Mouse (Mus musculus): ENCODE measurements around the gene Slc39a10.

Slc39a10 gene

DNA sequence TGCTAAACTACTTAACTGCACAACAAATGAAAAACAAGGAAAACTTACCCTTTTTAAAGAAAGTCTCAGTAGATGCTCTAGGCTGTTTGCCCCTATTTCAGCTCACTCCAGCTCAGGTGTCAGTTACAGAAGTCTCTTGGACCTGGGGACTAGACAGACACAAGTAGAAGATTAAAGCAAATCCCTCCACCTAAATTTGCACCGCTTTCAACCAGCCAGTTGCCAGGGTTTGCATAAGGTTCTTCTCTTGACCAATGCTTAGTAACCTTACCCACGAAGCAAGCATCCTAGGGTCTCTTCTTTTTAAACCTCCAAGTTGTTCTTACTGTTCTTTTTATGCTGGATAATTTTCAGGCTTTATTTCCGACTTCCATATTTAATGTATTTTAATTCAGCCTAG, at the start of gene Slc39a10:
TSS of gene Slc39a10 (minus strand) at position 101 of the 400 bp plus-strand sequence.
- no peak for DNase-seq (ENCODE audit: low spot score in 2 of 2)

DNA sequence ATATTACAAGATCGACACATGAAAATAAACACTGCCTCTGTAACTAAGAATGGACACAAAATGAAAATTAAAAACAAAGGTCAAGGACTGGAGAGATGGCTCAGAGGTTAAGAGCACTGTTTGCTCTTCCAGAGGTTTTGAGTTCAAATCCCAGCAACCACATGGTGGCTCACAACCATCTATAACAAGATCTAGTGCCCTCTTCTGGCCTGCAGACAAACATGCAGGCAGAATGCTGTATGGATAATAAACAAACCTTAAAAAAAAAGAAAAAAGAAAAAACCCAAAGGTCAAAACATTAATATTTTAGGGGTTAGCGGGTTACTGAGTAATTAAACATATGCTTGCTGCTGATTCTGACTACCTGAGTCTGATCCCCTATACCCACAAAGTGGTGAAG, 46.6 kb upstream of the Slc39a10 start:
- no peak for DNase-seq (ENCODE audit: low spot score in 2 of 2)

DNA sequence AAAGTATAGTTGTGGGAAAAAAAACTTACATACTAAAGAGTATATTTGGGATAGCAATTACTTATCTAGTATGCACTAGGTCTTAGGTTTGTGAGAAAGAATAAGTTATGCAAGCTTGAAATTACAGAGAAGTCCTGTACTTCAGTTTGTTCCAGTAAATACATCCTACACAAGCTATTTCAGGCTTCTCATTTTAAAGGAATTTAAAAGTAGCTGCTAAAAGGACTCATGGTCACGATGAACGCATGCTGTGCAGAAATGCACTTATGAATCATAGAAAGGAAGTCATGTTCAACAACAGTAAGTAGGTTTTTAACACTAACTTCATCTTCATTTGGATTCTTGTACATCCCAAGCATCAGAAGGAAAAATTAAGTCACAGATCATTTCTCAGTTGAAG, 45.0 kb upstream of the Slc39a10 start:
- no peak for DNase-seq (ENCODE audit: low spot score in 2 of 2)

DNA sequence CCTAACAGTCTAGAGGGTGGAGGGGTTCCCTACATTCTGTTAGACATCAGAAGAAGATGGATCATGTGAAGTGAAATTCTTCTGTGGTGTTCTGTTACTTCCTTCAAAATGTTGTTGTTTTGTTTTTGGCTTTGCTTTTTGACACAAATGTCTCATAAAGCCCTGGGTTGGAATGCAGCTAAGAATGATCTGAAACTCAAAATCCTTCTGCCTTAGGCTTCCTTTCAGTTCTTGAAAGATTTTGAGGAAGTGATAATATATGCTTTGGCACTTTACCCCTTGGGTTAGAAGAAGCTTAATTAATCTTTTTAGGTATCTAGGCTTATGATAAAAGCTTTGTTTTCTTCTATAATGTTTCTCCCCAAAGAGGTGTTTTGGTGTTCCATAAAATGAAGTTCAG, 34.5 kb upstream of the Slc39a10 start:
- DNase-seq (ENCODE audit: low spot score in 2 of 2), result no peak

DNA sequence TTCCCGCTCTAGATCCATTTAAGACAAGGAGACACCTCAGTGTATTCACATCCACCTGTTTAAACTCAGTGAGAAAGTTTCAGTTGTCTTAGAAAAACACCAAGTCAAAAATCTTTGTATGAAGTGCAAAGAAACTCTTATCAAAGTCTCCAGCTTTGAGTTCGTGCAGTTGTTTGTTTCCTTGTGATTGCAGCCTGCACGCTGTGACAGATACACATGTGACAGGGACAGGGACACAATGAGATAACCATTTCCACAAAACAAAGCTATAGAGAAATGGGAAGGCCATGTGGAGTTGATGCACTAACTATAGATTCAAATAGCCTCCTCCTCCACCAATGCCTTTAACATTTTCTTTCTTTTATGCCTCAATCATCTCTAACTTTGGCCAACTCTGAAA, 33.6 kb upstream of the Slc39a10 start:
- DNase-seq (ENCODE audit: low spot score in 2 of 2), result no peak

DNA sequence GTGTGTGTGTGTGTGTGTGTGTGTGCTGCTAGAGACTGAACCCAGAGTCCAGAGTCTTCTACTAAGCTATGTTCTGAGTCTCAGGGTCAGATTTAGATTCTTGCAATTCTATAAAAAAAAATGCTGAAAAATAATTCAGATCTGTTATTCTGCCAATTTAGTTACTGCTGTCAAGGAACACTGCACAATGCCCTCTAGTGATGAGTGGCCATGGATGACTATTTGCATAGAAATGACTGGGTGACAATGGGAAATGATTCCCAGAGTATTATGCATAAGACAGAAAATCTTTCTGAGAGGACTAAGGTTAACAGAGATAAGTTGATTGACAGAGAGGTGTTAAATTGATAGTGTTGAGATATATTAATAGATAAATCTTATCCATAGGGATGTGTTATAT, 32.3 kb upstream of the Slc39a10 start:
- no peak for DNase-seq (ENCODE audit: low spot score in 2 of 2)

DNA sequence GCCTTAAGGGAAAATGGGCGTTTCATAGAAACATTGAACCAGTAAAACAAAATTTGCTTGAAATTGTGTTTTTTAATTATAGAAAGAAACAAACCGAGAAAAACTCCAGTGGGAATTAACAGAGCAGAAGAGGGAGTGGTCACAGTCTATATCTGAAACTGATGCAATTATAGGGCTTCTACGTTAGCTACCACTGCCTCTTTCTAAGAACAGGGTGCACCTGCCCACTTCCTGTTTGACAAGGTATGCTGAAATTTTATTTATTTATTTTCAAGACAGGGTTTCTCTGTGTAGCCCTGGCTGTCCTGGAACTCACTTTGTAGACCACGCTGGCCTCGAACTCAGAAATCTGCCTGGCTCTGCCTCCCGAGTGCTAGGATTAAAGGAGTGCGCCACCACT, 30.3 kb upstream of the Slc39a10 start:
- DNase-seq (ENCODE audit: low spot score in 2 of 2), result no peak

DNA sequence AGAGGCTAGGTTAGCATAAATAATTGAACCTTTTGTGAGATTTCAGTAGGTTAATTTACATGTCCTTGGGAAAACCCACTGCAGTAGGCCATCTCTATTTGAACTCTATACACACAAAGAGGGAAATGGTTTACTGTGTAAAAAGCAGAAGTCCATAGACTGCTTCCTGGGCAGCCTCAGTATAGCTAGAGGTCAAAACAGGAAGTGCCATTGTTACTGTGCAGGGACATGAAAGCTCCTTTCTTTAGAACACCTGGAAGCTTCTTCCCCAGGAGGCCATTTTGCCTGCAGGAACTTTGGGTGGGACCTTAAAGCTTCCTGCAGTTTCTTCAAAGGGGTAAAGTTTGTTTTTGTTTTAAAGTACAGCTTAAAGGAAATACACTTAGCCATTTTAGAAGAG, 29.0 kb upstream of the Slc39a10 start:
- DNase-seq (ENCODE audit: low spot score in 2 of 2), result no peak

DNA sequence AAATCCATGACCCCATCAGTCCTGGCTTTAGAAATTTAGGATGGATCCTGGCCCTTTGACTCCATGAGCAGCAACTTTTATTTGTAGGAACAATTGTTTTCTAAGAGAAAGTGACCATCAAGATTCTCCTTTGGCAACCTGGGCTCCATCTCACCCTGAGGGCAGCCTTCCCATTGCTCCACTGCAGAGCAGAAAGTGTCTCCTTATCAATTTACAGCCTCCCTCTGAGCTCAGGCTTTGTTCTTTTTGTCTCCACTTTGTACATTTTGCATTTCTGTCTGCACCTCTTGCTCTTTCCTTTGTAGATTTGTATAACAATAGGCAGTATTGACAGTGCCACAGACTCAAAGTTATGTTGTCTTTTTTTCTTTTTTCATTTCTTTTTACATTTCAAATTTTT, 23.6 kb upstream of the Slc39a10 start:
- DNase-seq (ENCODE audit: low spot score in 2 of 2), result no peak

DNA sequence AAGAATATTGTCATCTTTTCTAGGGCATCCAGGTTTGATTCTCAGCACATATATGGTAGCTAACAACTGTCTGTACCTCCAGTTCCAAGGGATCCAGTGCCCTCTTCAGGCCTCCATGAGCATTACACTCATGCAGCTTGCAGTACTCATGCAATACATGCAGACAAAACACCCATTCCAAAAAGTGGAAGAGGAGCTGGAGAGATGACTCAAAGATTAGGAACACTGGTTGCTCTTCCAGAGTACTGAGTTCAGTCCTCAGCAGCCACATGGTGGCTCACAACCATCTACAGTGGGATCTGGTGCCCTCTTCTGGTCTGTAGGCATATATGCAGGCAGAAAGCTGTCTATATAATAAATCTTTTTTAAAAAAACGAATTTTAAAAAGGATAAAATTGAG, 21.7 kb upstream of the Slc39a10 start:
- DNase-seq (ENCODE audit: low spot score in 2 of 2), result no peak

DNA sequence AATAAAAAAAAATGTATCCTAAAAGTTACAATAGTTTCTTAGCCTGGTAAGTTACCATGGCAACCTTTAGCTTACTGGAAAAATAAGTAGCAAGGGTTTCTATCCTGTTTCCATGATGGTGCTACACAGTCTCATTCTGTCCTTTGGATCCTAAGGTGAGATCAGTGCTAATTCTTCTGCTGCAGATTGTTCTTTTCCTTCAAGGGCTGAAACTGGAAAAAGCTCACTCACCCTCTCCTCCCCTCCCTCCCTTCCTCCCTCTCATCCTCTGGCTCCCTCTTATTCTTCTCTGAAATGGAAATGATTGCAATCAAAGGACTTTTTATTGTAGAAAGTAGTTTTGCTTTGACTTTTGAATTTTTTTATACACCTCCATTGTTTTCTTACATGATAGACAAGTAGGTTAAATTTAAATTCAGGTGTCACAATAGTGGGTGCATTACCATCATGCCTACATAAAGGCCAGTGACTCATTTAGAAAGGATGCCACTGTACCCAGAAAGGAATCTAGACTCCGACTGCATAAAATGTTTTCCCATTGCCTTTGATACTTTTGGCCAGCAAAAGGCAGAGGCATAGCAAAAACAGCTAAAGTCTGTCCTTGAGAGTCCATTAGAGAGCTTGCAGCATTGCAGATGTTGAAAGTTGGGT, 20.0 kb upstream of the Slc39a10 start:
- DNase-seq (ENCODE audit: low spot score in 2 of 2), result no peak

DNA sequence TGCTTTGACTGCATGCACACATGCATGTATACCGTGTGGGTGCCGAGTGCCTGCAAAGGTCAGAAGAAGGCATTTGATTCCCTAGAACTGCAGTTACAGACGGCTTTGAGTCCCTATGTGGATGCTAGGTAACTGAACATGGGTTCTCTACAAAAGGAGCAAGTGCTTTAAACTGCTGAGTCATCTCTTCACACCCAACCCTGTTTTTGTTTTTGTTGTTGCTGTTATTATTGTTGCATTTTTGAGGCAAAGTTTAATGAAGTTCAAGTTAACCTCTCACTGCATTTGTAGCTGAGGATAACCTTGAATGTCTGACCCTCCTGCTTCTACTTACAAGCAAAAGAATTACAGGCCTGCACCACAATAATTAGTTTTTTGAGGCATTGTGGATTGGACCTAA, 17.5 kb upstream of the Slc39a10 start:
- DNase-seq (ENCODE audit: low spot score in 2 of 2), result no peak

DNA sequence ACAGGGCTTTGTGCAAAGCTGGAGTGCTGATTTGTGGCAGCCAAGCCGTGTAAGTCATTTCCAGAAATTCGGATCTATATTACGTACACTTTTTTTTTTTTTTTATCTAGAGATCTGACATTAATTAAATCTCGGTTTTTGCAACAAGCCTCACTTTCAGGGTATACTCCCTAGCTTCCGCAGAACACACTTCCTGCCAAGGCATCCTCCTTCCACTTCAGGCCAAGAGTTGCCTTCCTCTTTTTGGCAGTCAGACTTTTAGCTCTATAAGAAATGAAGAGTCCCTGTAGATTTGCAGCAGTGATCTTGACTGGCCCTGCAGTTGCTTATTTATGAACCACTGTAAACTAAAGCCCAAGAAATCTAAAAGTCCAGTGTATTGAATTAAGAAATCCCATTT, 13.1 kb upstream of the Slc39a10 start:
- DNase-seq (ENCODE audit: low spot score in 2 of 2), result no peak

DNA sequence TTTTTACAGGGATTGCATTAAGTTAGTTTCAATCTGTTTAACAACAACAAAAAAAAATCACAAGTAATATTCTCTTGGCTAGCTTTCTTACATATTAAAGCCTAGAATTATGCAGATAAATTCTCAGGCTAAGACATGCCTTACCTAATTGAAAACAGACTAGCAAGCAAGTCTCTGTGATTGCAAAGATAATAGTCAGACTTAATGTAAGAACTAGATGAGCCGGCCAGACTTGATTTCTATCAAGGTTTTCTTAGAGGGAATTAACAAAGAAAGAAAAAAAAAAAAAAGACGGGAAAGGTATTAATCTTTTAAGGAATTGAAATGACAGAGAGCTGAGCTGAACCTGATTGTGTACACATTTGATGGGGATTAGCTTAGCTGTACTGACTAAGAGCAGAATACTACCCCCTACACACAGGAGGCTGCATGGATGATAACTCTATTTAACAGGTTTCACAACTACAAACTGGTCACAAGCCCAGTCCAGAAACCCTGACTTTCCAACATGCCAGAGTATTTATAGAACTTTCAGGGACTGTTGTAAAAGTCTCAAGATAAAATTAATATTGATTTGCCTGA, 9.5 kb upstream of the Slc39a10 start:
- no peak for DNase-seq (ENCODE audit: low spot score in 2 of 2)

DNA sequence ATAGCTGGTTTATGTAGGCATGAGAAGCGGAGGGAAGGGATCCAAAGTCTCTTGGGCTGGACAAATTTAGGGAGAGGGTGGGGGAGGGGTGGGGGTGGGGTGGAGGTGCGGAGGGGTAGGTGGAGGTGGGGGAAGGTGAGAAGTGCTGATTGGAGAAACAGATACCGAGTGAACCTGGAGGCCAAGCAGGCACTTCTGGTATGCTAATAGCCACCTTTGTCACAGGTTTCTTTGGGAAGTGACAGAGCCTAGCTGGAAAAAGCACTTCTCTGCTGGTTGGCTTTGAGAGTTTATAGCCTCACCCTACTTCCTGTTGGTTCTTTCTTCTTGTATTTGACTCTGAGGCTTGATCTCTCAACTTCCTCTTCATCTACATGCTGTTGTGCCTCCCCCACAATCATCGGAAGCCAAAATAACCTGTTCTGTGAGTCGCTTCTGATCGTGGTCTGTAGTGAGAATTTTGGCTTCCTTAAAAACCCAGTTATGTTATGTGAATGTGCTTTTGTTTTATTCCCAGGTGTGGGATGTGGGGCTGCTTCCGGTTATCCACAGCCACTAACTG, 1.7 kb upstream of the Slc39a10 start:
- no peak for DNase-seq (ENCODE audit: low spot score in 2 of 2)

DNA sequence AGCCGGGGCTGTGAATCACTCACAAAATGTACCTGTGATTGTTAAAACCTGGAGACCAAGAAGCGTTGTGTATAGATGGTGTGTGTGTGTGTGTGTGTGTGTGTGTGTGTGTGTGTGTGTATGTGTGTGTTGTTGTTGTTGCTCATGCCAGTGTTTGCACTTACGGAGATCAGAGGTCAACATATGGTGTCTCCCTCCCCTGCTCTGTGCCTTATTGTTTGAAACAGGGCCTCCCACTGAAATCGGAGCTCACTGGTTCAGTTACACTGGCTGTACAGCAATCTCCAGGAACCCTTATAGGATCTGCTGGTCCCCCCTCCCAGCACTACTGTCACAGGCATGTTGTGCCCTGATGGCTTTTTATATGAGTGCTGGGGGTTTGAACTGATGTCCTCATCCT, 3.9 kb downstream of the Slc39a10 start:
- no peak for DNase-seq (ENCODE audit: low spot score in 2 of 2)

DNA sequence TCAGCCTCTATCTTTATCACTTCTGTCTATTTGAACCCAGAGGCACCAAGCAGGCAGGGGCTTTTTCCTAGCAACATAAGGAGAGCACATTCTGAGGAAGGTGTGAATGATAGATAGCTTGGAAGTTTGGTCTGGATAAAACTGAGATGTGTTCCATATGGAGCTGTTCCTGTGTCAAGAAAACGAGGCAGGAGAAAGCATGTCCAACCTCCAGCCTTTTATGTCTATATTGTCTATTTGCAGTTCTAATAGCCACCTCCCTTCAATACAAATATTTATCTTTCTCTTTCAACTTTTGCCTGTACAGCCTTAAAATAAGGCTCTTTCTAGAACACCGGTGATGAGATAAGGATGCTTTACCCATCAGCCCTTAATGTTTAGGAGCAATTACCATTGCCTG, 4.3 kb downstream of the Slc39a10 start:
- no peak for DNase-seq (ENCODE audit: low spot score in 2 of 2)

DNA sequence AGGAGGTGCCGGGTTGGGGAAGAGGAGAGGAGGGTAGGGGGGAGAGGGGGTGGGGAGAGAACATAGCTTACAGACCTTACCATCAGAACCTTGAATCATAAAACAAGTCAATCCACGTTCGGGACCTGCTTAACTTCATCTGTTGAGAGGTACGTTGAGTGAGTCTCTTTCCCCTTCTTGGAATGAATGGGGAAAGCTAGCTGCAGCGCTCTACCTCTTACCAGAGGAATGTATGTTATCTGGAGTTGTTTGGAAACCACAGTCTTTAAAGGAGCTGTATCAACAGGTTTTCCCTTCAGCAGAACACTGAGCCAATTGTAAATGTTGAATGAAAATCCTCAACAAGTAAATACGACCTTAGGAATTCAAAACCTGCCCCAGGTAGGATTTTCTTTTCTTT, 4.7 kb downstream of the Slc39a10 start:
- DNase-seq (ENCODE audit: low spot score in 2 of 2), result no peak

DNA sequence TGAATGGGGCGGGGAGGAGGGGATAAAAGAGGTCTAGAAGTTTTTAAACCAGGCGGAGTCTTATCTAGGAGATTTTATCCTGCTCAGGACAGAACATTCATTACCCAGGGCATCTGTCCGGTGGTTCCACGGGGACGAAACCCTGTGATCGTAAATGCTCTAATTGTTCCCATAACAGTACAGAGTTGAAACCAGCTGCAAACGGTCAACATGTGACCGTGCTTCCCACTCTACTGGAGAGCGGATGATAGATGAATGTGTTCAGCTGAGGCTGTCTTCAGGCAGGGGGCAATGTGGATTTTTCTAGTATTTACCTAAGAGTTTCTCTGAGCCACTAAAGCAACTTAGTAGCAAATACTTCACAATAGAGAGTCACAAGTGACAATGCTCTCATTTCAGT, 6.6 kb downstream of the Slc39a10 start:
- DNase-seq (ENCODE audit: low spot score in 2 of 2), result no peak

DNA sequence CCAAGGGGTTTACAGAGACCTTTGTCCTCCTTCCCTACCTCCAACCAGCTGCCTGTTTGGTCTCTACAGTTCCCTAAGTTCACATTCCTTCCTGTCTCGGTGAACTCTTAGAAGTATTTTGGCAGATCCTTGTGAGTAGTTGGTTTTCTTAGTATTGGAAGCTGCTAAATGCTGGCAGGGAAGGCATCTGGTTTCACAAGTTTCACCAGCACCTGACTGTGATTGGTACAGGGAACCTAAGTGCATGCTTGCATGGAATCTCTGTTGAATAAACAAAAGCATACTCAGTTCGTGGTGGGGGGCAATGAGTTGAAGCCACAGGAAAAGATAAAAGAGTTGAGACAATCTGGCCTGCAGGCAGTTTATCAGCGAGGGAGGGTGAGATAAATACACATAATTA, 7.4 kb downstream of the Slc39a10 start:
- DNase-seq (ENCODE audit: low spot score in 2 of 2), result no peak

DNA sequence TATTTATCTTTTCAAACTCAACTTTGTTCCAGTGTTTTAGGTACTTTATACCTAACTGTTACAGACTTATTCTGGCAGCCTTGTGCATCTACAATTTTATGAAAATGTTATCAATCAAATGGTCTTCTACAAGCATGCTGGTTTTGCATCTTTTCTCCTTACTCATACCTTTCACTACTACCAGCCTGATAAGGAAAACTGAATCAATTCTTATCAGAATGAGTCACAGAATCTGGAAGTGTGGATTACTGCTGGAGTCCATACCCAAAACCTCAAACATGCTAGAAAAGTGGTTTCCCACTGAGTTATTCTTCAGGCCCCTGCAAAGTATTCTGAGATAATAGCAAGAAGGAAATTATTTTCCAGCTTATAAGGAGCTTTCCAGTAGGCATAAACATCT, 12.7 kb downstream of the Slc39a10 start:
- no peak for DNase-seq (ENCODE audit: low spot score in 2 of 2)

DNA sequence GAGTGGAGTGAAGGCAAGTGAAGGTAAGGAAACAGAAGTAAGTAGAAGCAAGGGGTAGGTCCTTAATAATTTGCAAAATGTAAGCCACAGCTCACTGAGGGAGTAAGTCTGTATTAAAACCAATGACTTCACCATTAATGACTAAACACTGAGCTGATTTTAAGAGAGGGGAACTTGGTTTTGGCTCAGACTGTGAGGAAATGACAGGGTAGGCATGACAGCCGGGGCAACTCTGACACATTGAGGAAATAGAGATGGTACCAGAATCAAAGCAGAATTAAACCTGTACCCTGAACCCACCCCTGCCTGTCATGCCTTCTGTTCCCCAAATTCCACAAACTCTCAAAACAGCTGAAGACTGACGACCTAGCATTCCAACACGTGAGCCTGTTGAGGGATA, 18.9 kb downstream of the Slc39a10 start:
- no peak for DNase-seq (ENCODE audit: low spot score in 2 of 2)

DNA sequence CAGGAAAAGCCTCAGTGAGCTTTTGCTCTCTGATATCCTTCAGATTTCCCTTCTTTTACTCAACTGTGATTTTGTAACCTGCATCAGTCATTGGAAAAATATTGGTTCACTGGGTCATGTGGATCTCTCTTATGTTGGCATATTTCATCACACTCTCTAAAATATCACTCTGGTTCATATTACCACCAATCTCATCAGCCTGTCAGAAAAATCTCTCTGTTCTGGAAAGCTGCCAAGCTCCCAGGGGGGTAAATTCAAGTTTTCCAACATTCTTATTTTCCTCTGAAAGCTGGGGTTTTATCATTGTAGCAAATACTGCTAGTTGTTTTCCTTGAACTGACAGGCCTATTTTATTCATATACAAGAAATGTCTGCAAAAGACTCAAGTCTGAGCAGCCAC, 22.9 kb downstream of the Slc39a10 start:
- no peak for DNase-seq (ENCODE audit: low spot score in 2 of 2)
